Mouse (Mus musculus) stomach, postnatal 0 days (tissue): ENCODE measurements around the gene Naxd. TPM values are rescaled to one million over a fixed set of nuclear protein-coding genes. Genes with fewer than 3 reads are reported as not detected.

Source experiments
- ATAC-seq: fragments of 200-750 bp; cut with Nextera tagmentation; 2 replicates; pipeline ENCODE4 v1.8.0; 2017; ENCODE audit not compliant: low FRiP score, low TSS enrichment
- DNase-seq: peaks from one replicate; pipeline ENCODE4 v3.0.0-alpha.2; 2016; ENCODE audit warnings: low spot score
- H3K27ac ChIP-seq: fragments of 300-500 bp; sonication (generic); replicated peaks from 2 replicates; pipeline ENCODE4 v1.5.1; 2014; ENCODE audit warnings: mild to moderate bottlenecking, control low read depth
- H3K27me3 ChIP-seq: fragments of 300-500 bp; sonication (generic); 2 replicates; pipeline ENCODE4 v1.6.1; 2014; ENCODE audit warnings: low read length; ENCODE audit not compliant: control insufficient read depth, insufficient read depth
- H3K36me3 ChIP-seq: fragments of 300-500 bp; sonication (generic); 2 replicates; pipeline ENCODE4 v1.6.1; 2014; ENCODE audit warnings: low read length, mixed read lengths; ENCODE audit not compliant: control insufficient read depth, insufficient read depth
- H3K4me1 ChIP-seq: fragments of 300-500 bp; sonication (generic); replicated peaks from 2 replicates; pipeline ENCODE4 v1.6.1; 2014; ENCODE audit warnings: antibody characterized with exemption; ENCODE audit not compliant: control insufficient read depth, insufficient read depth
- H3K4me2 ChIP-seq: fragments of 300-500 bp; sonication (generic); replicated peaks from 2 replicates; pipeline ENCODE4 v1.6.1; 2014; ENCODE audit warnings: low read depth, mild to moderate bottlenecking, control low read depth, moderate library complexity
- H3K4me3 ChIP-seq: fragments of 300-500 bp; sonication (generic); 2 replicates; pipeline ENCODE4 v1.5.1; 2014; ENCODE audit warnings: low read depth, low read length, control low read depth
- H3K9ac ChIP-seq: fragments of 300-500 bp; sonication (generic); 2 replicates; pipeline ENCODE4 v1.6.1; 2014; ENCODE audit warnings: mild to moderate bottlenecking, low read length, control low read depth, mixed read lengths
- H3K9me3 ChIP-seq: fragments of 300-500 bp; sonication (generic); 2 replicates; pipeline ENCODE4 v1.6.1; 2016; ENCODE audit warnings: low read length; ENCODE audit not compliant: control insufficient read depth
- CTCF ChIP-seq: IDR thresholded peaks from 2 replicates; pipeline ENCODE4 v1.5.1; 2016; ENCODE audit warnings: antibody characterized with exemption, low read depth, mild to moderate bottlenecking, moderate library complexity
- EP300 ChIP-seq: optimal IDR thresholded peaks from 2 replicates; pipeline ENCODE3; 2016; ENCODE audit warnings: antibody characterized with exemption
- WGBS: fragments of 180-500 bp; shearing (Covaris S2); extraction: QIAGEN DNeasy Blood & Tissue Kit; methylation state at CpG from one replicate; pipeline ENCODE4 v1.1.7; 2014; 5-methylcytosine and 5-hydroxymethylcytosine counted together
- polyA plus RNA-seq: library from polyadenylated mRNA; unstranded; fragments of >200 nt; fragmentation: Nextera tagmentation; extraction: Ambion mirVana; gene quantifications from 2 replicates; pipeline ENCODE4 v1.2.1, GENCODE M21; 2015

Naxd gene
- polyA plus RNA-seq, 1 experiment from 2014 or later = 79.1 TPM

- no peak for TF ChIP-seq EP300
- no peak for TF ChIP-seq CTCF
- H3K36me3 ChIP-seq = peaks cover 41% of the 10 kb centered on the region
- DNase-seq (no peak), ATAC-seq (no peak)
- no peaks in the 10 kb centered on the region for H3K27me3 ChIP-seq
- H3K4me2 ChIP-seq = no peak overlapping the region
- H3K9me3 ChIP-seq = no peaks in the 10 kb centered on the region
- no peak overlapping the region for H3K27ac ChIP-seq
- no peaks in the 10 kb centered on the region for H3K4me1 ChIP-seq
- no peak overlapping the region for H3K9ac ChIP-seq
- WGBS = 86% methylated on average over 9 of the region's 9 CpGs
- no peak overlapping the region for H3K4me3 ChIP-seq
These were observed 15.4 kb downstream of the Naxd start for GRCm38 (mm10) chr8:11512711-11513110.

DNA sequence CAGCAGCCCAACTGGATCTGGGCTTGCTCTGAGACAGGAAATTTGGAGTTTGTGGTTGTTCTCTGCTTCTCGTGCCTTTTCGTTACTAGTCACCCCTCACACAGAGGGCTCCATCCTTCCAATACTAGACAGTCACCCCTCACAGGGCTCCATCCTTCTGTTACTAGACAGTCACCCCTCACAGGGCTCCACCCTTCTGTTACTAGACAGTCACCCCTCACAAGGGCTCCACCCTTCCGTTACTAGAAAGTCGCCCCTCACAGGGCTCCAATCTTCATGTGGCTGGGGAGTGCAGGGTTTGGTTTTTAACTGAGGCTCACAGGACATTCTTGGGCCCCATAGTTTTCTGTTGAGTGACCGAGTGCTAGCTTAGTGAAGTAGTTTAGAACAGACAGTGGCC is 15.9 kb downstream of the Naxd start:
- 89% methylated on average over 5 of the region's 5 CpGs for WGBS
- TF ChIP-seq CTCF = no peak
- TF ChIP-seq EP300 = no peak
- no peak for ATAC-seq

GRCm38 (mm10) chr8:11516292-11516691 is 19.0 kb downstream of the Naxd start:
- Histone ChIP-seq H3K27ac (no peak overlapping the region), H3K36me3 (peaks cover 38% of the 10 kb centered on the region), H3K9me3 (no peaks in the 10 kb centered on the region), H3K27me3 (no peaks in the 10 kb centered on the region), H3K9ac (no peak overlapping the region), H3K4me3 (no peak overlapping the region), H3K4me2 (no peak overlapping the region), H3K4me1 (no peaks in the 10 kb centered on the region)
- DNase-seq (no peak), ATAC-seq (no peak)
- WGBS = 95% methylated on average over 9 of the region's 9 CpGs
- TF ChIP-seq EP300 (no peak), CTCF (no peak)

More for the DNA sequence above, 15.9 kb downstream of the Naxd start:
- Histone ChIP-seq H3K36me3 (peaks cover 43% of the 10 kb centered on the region), H3K27me3 (no peaks in the 10 kb centered on the region), H3K9me3 (no peaks in the 10 kb centered on the region), H3K27ac (no peak overlapping the region), H3K4me1 (no peaks in the 10 kb centered on the region), H3K4me2 (no peak overlapping the region), H3K9ac (no peak overlapping the region), H3K4me3 (no peak overlapping the region)
- no peak for DNase-seq

- WGBS = 68% methylated on average over 16 of the region's 16 CpGs
- ATAC-seq (no peak), DNase-seq (no peak)
- Histone ChIP-seq H3K36me3 (peaks cover 33% of the 10 kb centered on the region), H3K9me3 (no peaks in the 10 kb centered on the region), H3K9ac (no peak overlapping the region), H3K4me2 (no peak overlapping the region), H3K27ac (no peak overlapping the region), H3K4me1 (no peaks in the 10 kb centered on the region), H3K27me3 (no peaks in the 10 kb centered on the region), H3K4me3 (no peak overlapping the region)
- no peak for TF ChIP-seq EP300
- TF ChIP-seq CTCF = no peak
These were observed 20.2 kb downstream of the Naxd start for GRCm38 (mm10) chr8:11517366-11518055.

DNA sequence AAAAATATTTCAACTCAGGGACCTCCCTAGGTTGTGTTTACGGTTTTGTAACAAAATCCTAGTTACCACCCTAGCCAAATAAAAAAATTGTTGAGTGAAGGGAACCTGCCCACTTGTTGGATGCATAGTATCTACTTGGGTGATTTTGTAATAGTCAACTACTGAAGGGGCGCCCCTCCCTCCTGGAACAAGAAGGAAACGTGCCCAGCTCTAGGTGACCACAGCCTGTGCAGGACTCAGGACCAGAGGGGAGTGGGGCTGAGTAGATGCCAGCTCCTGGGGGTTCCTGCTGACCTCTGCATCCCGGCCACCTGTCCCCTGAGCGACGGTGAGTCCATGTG is 20.7 kb downstream of the Naxd start:
- no peak overlapping the region for H3K9ac ChIP-seq
- no peaks in the 10 kb centered on the region for H3K4me1 ChIP-seq
- H3K27ac ChIP-seq = no peak overlapping the region
- no peak overlapping the region for H3K4me2 ChIP-seq
- no peak overlapping the region for H3K4me3 ChIP-seq
- WGBS = 78% methylated on average over 6 of the region's 6 CpGs
- no peaks in the 10 kb centered on the region for H3K27me3 ChIP-seq
- no peak for TF ChIP-seq CTCF
- no peak for TF ChIP-seq EP300
- DNase-seq (no peak), ATAC-seq (no peak)
- peaks cover 29% of the 10 kb centered on the region for H3K36me3 ChIP-seq
- H3K9me3 ChIP-seq = no peaks in the 10 kb centered on the region

DNA sequence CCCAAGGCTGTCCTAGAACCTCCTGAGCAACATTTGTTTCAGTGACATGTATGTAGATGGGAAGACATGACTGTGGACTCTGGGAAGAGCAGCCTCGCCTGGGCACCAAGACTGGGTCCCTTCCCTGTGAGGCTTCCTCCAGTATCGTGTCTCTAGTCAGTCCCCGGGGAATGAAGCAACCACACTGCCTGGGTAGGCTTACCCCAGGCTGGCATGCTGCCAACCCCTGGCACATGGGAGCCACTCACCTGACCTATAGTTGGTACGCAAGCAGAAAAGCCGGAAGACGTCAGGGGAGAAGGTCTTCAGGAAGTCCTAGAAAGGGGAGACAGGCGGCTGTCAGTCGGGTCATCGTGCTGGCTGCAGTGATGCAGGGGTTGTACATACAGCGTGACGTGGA is 21.4 kb downstream of the Naxd start:
- DNase-seq = no peak

More for the DNA sequence above, 21.4 kb downstream of the Naxd start:
- Histone ChIP-seq H3K4me2 (no peak overlapping the region), H3K9ac (no peak overlapping the region), H3K36me3 (peaks cover 23% of the 10 kb centered on the region), H3K27me3 (no peaks in the 10 kb centered on the region), H3K4me1 (no peaks in the 10 kb centered on the region), H3K9me3 (no peaks in the 10 kb centered on the region), H3K27ac (no peak overlapping the region), H3K4me3 (no peak overlapping the region)
- WGBS = 87% methylated on average over 11 of the region's 11 CpGs
- ATAC-seq = no peak
- no peak for TF ChIP-seq CTCF
- no peak for TF ChIP-seq EP300
